Mouse (Mus musculus) MEL (cell line): ENCODE results near the gene Rps6ka2. TPM values are rescaled to one million over a fixed set of nuclear protein-coding genes. Genes with fewer than 3 reads are reported as not detected.

Experiments
- DNase-seq: peaks from one replicate; pipeline ENCODE4 v3.0.0; 2011; ENCODE audit warnings: low read depth, low spot score
- H3K27ac ChIP-seq: 2 replicates; pipeline ENCODE4 v1.5.1; 2012; ENCODE audit warnings: low read depth, mild to moderate bottlenecking, control low read depth, low read length, moderate library complexity; ENCODE audit not compliant: control insufficient read depth
- H3K27me3 ChIP-seq, 2 experiments: fragments of 150-350 bp in 1 of 2; sonication (generic) in 1 of 2; 2 replicates each; pipeline ENCODE4 v1.6.1; 2012; ENCODE audit warnings: low read length in 2 of 2, mild to moderate bottlenecking in 2 of 2, improper control_type of control experiment in 1 of 2, moderate library complexity in 1 of 2; ENCODE audit not compliant: insufficient read depth in 2 of 2, control insufficient read depth in 1 of 2
- H3K36me3 ChIP-seq, 2 experiments: 2 replicates each; pipeline ENCODE4 v1.6.1; 2012 to 2014; ENCODE audit warnings: low read length in 2 of 2, improper control_type of control experiment in 1 of 2, inconsistent platforms in 1 of 2, mild to moderate bottlenecking in 1 of 2; ENCODE audit not compliant: insufficient read depth in 2 of 2, control insufficient read depth in 1 of 2
- H3K4me1 ChIP-seq, 2 experiments: fragments of 150-350 bp in 1 of 2; sonication (generic) in 1 of 2; 2 replicates each; pipeline ENCODE4 v1.6.1; 2012; ENCODE audit warnings: low read length in 2 of 2, improper control_type of control experiment in 1 of 2, mild to moderate bottlenecking in 1 of 2; ENCODE audit not compliant: insufficient read depth in 2 of 2, control insufficient read depth in 1 of 2
- H3K4me3 ChIP-seq, 2 experiments: fragments of 150-350 bp in 1 of 2; sonication (generic) in 1 of 2; 2 replicates each; pipeline ENCODE4 v1.5.1; 2012; ENCODE audit warnings: low read depth in 2 of 2, low read length in 2 of 2, mild to moderate bottlenecking in 2 of 2, moderate library complexity in 2 of 2, control low read depth in 1 of 2, improper control_type of control experiment in 1 of 2; ENCODE audit not compliant: control insufficient read depth in 1 of 2, insufficient read depth in 1 of 2
- H3K79me2 ChIP-seq: 2 replicates; pipeline ENCODE4 v1.6.1; 2012; ENCODE audit warnings: mild to moderate bottlenecking, low read length, moderate library complexity; ENCODE audit not compliant: control insufficient read depth, poor library complexity, insufficient read depth
- H3K9ac ChIP-seq: 2 replicates; pipeline ENCODE4 v1.6.1; 2012; ENCODE audit warnings: low read depth, mild to moderate bottlenecking, control low read depth, low read length, moderate library complexity; ENCODE audit not compliant: control insufficient read depth, poor library complexity, severe bottlenecking
- H3K9me3 ChIP-seq: fragments of 150-350 bp; sonication (generic); replicated peaks from 2 replicates; pipeline ENCODE4 v1.6.1; 2012; ENCODE audit warnings: mild to moderate bottlenecking, low read length, improper control_type of control experiment, moderate library complexity; ENCODE audit not compliant: insufficient read depth
- BHLHE40 ChIP-seq: IDR thresholded peaks from 2 replicates; pipeline ENCODE4 v1.6.1; 2012; ENCODE audit warnings: low read depth, mild to moderate bottlenecking, inconsistent platforms, low read length, improper control_type of control experiment, borderline replicate concordance
- CHD1 ChIP-seq: IDR thresholded peaks from 2 replicates; pipeline ENCODE4 v1.6.1; 2012; ENCODE audit warnings: low read depth, mild to moderate bottlenecking, inconsistent platforms, low read length, improper control_type of control experiment
- CHD2 ChIP-seq: IDR thresholded peaks from 2 replicates; pipeline ENCODE4 v1.6.1; 2011; ENCODE audit warnings: low read length, improper control_type of control experiment
- CTCF ChIP-seq, 3 experiments: IDR thresholded peaks in 2 of 3; conservative IDR thresholded peaks in 1 of 3; 2 replicates each; pipeline ENCODE4 v1.5.1; 2011 to 2012; ENCODE audit warnings: low read length in 3 of 3, low read depth in 2 of 3, mild to moderate bottlenecking in 2 of 3, improper control_type of control experiment in 1 of 3, inconsistent platforms in 1 of 3, mixed read lengths in 1 of 3, moderate library complexity in 1 of 3; ENCODE audit not compliant: control insufficient read depth in 1 of 3, insufficient read depth in 1 of 3, poor library complexity in 1 of 3, severe bottlenecking in 1 of 3
- EP300 ChIP-seq, 2 experiments: IDR thresholded peaks; 2 replicates each; pipeline ENCODE4 v1.6.1; 2011; ENCODE audit warnings: improper control_type of control experiment in 2 of 2, low read length in 2 of 2, low read depth in 1 of 2, mild to moderate bottlenecking in 1 of 2
- HCFC1 ChIP-seq: IDR thresholded peaks from 2 replicates; pipeline ENCODE4 v1.6.1; 2012; ENCODE audit warnings: low read depth, mild to moderate bottlenecking, inconsistent platforms, low read length, improper control_type of control experiment, moderate library complexity
- JUND ChIP-seq: IDR thresholded peaks from 2 replicates; pipeline ENCODE4 v1.6.1; 2011; ENCODE audit warnings: low read depth, mild to moderate bottlenecking, improper control_type of control experiment, low read length
- MAFK ChIP-seq: IDR thresholded peaks from 2 replicates; pipeline ENCODE4 v1.6.1; 2011; ENCODE audit warnings: low read depth, mild to moderate bottlenecking, low read length, improper control_type of control experiment, borderline replicate concordance
- MYC ChIP-seq: IDR thresholded peaks from 2 replicates; pipeline ENCODE4 v1.6.1; 2011; ENCODE audit warnings: low read depth, mild to moderate bottlenecking, low read length, improper control_type of control experiment, moderate library complexity
- NELFE ChIP-seq: IDR thresholded peaks from 2 replicates; pipeline ENCODE4 v1.6.1; 2011; ENCODE audit warnings: low read depth, low read length, improper control_type of control experiment
- POLR2A ChIP-seq, 2 experiments: IDR thresholded peaks; 2 replicates each; pipeline ENCODE4 v1.6.1; 2011 to 2012; ENCODE audit warnings: low read length in 2 of 2, mild to moderate bottlenecking in 2 of 2, control low read depth in 1 of 2, improper control_type of control experiment in 1 of 2, low read depth in 1 of 2, moderate library complexity in 1 of 2; ENCODE audit not compliant: control insufficient read depth in 1 of 2, insufficient read depth in 1 of 2, poor library complexity in 1 of 2
- RCOR1 ChIP-seq: IDR thresholded peaks from 2 replicates; pipeline ENCODE4 v1.6.1; 2012; ENCODE audit warnings: low read depth, mild to moderate bottlenecking, inconsistent platforms, low read length, improper control_type of control experiment
- SIN3A ChIP-seq: IDR thresholded peaks from 2 replicates; pipeline ENCODE4 v1.6.1; 2012; ENCODE audit warnings: low read length, improper control_type of control experiment, inconsistent platforms
- SMC3 ChIP-seq: IDR thresholded peaks from 2 replicates; pipeline ENCODE4 v1.6.1; 2011; ENCODE audit warnings: low read depth, low read length, improper control_type of control experiment
- TAL1 ChIP-seq: IDR thresholded peaks from 2 replicates; pipeline ENCODE4 v1.6.1; 2012; ENCODE audit warnings: mild to moderate bottlenecking, inconsistent platforms, low read length, moderate library complexity, mixed read lengths
- TCF12 ChIP-seq: IDR thresholded peaks from 2 replicates; pipeline ENCODE4 v1.6.1; 2014; ENCODE audit warnings: low read depth, mild to moderate bottlenecking, inconsistent platforms, low read length, improper control_type of control experiment, moderate library complexity
- USF2 ChIP-seq, 2 experiments: IDR thresholded peaks; 2 replicates each; pipeline ENCODE4 v1.6.1; 2011 to 2012; ENCODE audit warnings: improper control_type of control experiment in 2 of 2, low read length in 2 of 2, borderline replicate concordance in 1 of 2, inconsistent platforms in 1 of 2, low read depth in 1 of 2, mild to moderate bottlenecking in 1 of 2; ENCODE audit not compliant: insufficient read depth in 1 of 2
- ZKSCAN1 ChIP-seq: IDR thresholded peaks from 2 replicates; pipeline ENCODE4 v1.6.1; 2012; ENCODE audit warnings: low read depth, mild to moderate bottlenecking, inconsistent platforms, low read length, improper control_type of control experiment, moderate library complexity
- ZMIZ1 ChIP-seq: IDR thresholded peaks from 2 replicates; pipeline ENCODE4 v1.6.1; 2012; ENCODE audit warnings: low read depth, mild to moderate bottlenecking, inconsistent platforms, low read length, improper control_type of control experiment, moderate library complexity
- polyA plus RNA-seq, 2 experiments: library from polyadenylated mRNA; stranded (reverse) in 1 of 2; unstranded in 1 of 2; fragments of >175 nt in 1 of 2; fragments of >200 nt in 1 of 2; gene quantifications; 2 replicates each; pipeline versions ENCODE4 v1.2.1 to v1.2.4; 2012; ENCODE audit warnings: low replicate concordance in 2 of 2, low read depth in 1 of 2; ENCODE audit not compliant: insufficient read length in 2 of 2, insufficient read depth in 1 of 2, missing spikeins in 1 of 2
- total RNA-seq: library from RNA; depleted of rRNA; stranded (reverse); fragments of 300-350 nt; gene quantifications from 2 replicates; pipeline ENCODE4 v1.2.3, GENCODE M21; 2012

Gene Rps6ka2
- total and polyA plus RNA-seq, 3 experiments: 6.0 to 11.2 TPM; not detected in 1

DNA sequence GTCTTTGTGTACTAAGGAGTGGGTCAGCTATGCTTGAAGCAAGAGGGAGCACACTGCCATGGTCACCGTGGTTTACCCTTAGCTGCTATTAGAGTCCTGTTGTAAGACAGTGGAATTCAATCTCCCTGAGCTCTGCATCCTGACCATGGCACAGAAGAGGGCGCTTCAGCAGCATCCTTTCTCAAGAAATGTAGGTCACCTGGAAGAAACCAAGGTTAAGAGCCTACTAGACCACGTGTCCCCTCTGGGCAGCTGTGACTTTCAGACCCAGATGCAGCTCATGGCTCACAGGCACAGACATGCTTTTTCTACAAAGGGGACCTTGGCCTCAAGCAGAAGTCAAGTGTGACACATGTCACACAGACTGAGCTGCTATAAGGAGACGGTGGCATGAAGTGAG lies 27.5 kb upstream of the Rps6ka2 start:
- H3K4me3 ChIP-seq: no peak overlapping the region
- no peak overlapping the region for H3K9ac ChIP-seq
- no peak for DNase-seq
- TF ChIP-seq SMC3 (0 out of 2 replicates have a peak, but pooled peaks have one; percentile 11), SIN3A (no peak), CTCF (IDR thresholded peaks at IDR 0.05 in 2 of 3, conservative IDR thresholded peaks at IDR 0.05 in 1 of 3; ENCODE audit: control insufficient read depth in 1 of 3, insufficient read depth in 1 of 3, low read depth in 2 of 3, low read length in 3 of 3, poor library complexity in 1 of 3, severe bottlenecking in 1 of 3) (peak in 1 of 3 experiments; percentile 5; a peak in 1 of 6 replicates)
- no peaks in the 10 kb centered on the region; a peak in 1 of 4 replicates for H3K27me3 ChIP-seq
- H3K27ac ChIP-seq: no peak overlapping the region
- peaks cover 3 to 33% of the 10 kb centered on the region in 2 experiments; a peak in 3 of 4 replicates for H3K4me1 ChIP-seq
- H3K36me3 ChIP-seq: peaks cover 0 to 11% of the 10 kb centered on the region in 2 experiments; a peak in 2 of 4 replicates
- H3K9me3 ChIP-seq: no peaks in the 10 kb centered on the region
- H3K79me2 ChIP-seq: no peaks in the 10 kb centered on the region

DNA sequence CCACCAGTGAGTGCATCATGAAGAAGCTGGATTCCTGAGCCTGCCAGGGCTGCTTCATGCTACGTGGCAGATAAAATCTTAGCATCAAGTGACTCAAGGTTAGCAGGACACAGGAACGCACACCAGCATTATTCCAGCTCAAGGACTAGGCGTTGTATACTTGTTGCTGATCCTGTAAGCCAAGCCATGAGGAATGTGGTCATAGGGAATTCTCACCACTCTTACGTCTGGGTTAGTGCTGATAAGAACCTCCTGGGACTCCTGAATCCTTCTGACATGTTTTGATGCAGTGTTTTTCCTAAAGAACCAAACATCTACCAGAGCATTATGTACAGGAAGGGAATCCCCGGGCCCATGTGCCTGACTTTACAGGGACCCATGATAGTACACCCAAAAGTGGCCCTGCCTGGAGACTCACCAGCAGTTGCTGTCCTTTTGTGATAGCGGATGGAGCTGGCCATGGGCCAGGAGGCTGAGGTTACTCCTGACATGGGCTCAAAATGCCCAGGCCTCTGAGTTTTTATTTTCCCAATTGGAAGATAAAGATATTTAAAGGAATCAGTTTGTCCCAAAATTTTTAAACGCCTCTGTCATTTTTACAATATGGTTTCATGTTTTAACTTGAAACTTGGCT lies 25.9 kb upstream of the Rps6ka2 start:
- Histone ChIP-seq H3K79me2 (no peaks in the 10 kb centered on the region), H3K9me3 (no peaks in the 10 kb centered on the region), H3K27me3 (no peaks in the 10 kb centered on the region), H3K4me1 (peaks cover 6 to 39% of the 10 kb centered on the region in 2 experiments), H3K27ac (no peak overlapping the region), H3K4me3 (no peak overlapping the region), H3K9ac (no peak overlapping the region), H3K36me3 (peaks cover 0 to 18% of the 10 kb centered on the region in 2 experiments; a peak in 2 of 4 replicates)
- DNase-seq: peak; percentile 59
- TF ChIP-seq POLR2A (IDR thresholded peaks at IDR 0.05; ENCODE audit: control insufficient read depth in 1 of 2, insufficient read depth in 1 of 2, low read depth in 1 of 2, low read length in 2 of 2, poor library complexity in 1 of 2): no peak
- TF ChIP-seq SIN3A: no peak
- TF ChIP-seq CHD1: no peak
- TF ChIP-seq USF2 (IDR thresholded peaks at IDR 0.05; ENCODE audit: borderline replicate concordance in 1 of 2, insufficient read depth in 1 of 2, low read depth in 1 of 2, low read length in 2 of 2): no peak
- TF ChIP-seq HCFC1: no peak
- TF ChIP-seq RCOR1: no peak
- peak in 1 of 2 experiments; percentile 33; a peak in 2 of 4 replicates for TF ChIP-seq EP300 (IDR thresholded peaks at IDR 0.05; ENCODE audit: low read depth in 1 of 2, low read length in 2 of 2)
- TF ChIP-seq JUND: no peak
- TF ChIP-seq TCF12: 0 out of 2 replicates have a peak, but pooled peaks have one; percentile 38
- TF ChIP-seq ZMIZ1: no peak
- TF ChIP-seq MAFK: no peak
- no peak for TF ChIP-seq NELFE
- peak; percentile 65 for TF ChIP-seq TAL1
- no peak for TF ChIP-seq BHLHE40
- no peak for TF ChIP-seq MYC
- no peak for TF ChIP-seq ZKSCAN1
- no peak for TF ChIP-seq CHD2
- TF ChIP-seq, all 39 proteins: peak for 3
